Mouse (Mus musculus) liver, embryonic 14.5 days (tissue): ENCODE data around the gene Rps26. TPM values are rescaled to one million over a fixed set of nuclear protein-coding genes. Genes with fewer than 3 reads are reported as not detected.

ENCODE experiments used
- ATAC-seq: fragments of 200-750 bp; cut with Nextera tagmentation; 2 replicates; pipeline ENCODE4 v1.8.0; 2017; ENCODE audit warnings: moderate number of reproducible peaks, mild to moderate bottlenecking, moderate library complexity; ENCODE audit not compliant: insufficient read depth
- DNase-seq, 3 experiments: peaks; one replicate each; pipeline ENCODE4 v3.0.0-alpha.2; 2012 to 2013; ENCODE audit warnings: low read depth in 3 of 3, low spot score in 3 of 3
- H3K27ac ChIP-seq: fragments of 300-500 bp; sonication (generic); 2 replicates; pipeline ENCODE4 v1.5.1; 2014; ENCODE audit warnings: moderate library complexity, mild to moderate bottlenecking, control low read depth, inconsistent platforms
- H3K27me3 ChIP-seq: fragments of 300-500 bp; sonication (generic); 2 replicates; pipeline ENCODE4 v1.6.1; 2014; ENCODE audit warnings: mild to moderate bottlenecking, low read length, moderate library complexity; ENCODE audit not compliant: control insufficient read depth, insufficient read depth
- H3K36me3 ChIP-seq: fragments of 300-500 bp; sonication (generic); replicated peaks from 2 replicates; pipeline ENCODE4 v1.6.1; 2014; ENCODE audit warnings: low read depth; ENCODE audit not compliant: control insufficient read depth, insufficient read depth
- H3K4me1 ChIP-seq, 2 experiments: fragments of 200-500 bp in 1 of 2; fragments of 300-500 bp in 1 of 2; sonication (generic) in 1 of 2; replicated peaks; 2 replicates each; pipeline ENCODE4 v1.6.1; 2012 to 2014; ENCODE audit warnings: antibody characterized with exemption in 1 of 2, inconsistent platforms in 1 of 2, low read length in 1 of 2; ENCODE audit not compliant: control insufficient read depth in 2 of 2, insufficient read depth in 2 of 2
- H3K4me2 ChIP-seq: fragments of 300-500 bp; sonication (generic); 2 replicates; pipeline ENCODE4 v1.6.1; 2014; ENCODE audit warnings: low read depth, mild to moderate bottlenecking, control low read depth, moderate library complexity
- H3K4me3 ChIP-seq, 2 experiments: fragments of 200-500 bp in 1 of 2; fragments of 300-500 bp in 1 of 2; sonication (generic) in 1 of 2; 2 replicates each; pipeline ENCODE4 v1.5.1; 2012 to 2014; ENCODE audit warnings: low read depth in 2 of 2, low read length in 2 of 2, mild to moderate bottlenecking in 2 of 2, control low read depth in 1 of 2, inconsistent platforms in 1 of 2, moderate library complexity in 1 of 2; ENCODE audit not compliant: insufficient read depth in 1 of 2
- H3K9ac ChIP-seq: fragments of 300-500 bp; sonication (generic); replicated peaks from 2 replicates; pipeline ENCODE4 v1.6.1; 2014; ENCODE audit warnings: mild to moderate bottlenecking, control low read depth, moderate library complexity
- H3K9me3 ChIP-seq: fragments of 300-500 bp; sonication (generic); 2 replicates; pipeline ENCODE4 v1.6.1; 2016; ENCODE audit warnings: low read length, mixed read lengths; ENCODE audit not compliant: control insufficient read depth
- CTCF ChIP-seq: IDR thresholded peaks from 2 replicates; pipeline ENCODE4 v1.5.1; 2016; ENCODE audit warnings: antibody characterized with exemption, low read depth, control low read depth
- EP300 ChIP-seq: IDR thresholded peaks from 2 replicates; pipeline ENCODE4 v1.6.1; 2016; ENCODE audit warnings: antibody characterized with exemption, low read depth
- WGBS: fragments of 180-500 bp; shearing (Covaris S2); extraction: QIAGEN DNeasy Blood & Tissue Kit; methylation state at CpG from one replicate; pipeline ENCODE4 v1.1.7; 2014; ENCODE audit not compliant: insufficient replicate concordance; 5-methylcytosine and 5-hydroxymethylcytosine counted together
- polyA plus RNA-seq, 2 experiments: library from polyadenylated mRNA; depleted of rRNA in 1 of 2; stranded (reverse) in 1 of 2; unstranded in 1 of 2; fragments of >200 nt; fragmentation: Nextera tagmentation in 1 of 2; extraction: Ambion mirVana in 1 of 2; gene quantifications; 2 replicates each; pipeline versions ENCODE4 v1.2.1 to v1.2.3; 2012 to 2014

Gene Rps26
- polyA plus RNA-seq, 2 experiments, result 643 to 867 TPM

DNA sequence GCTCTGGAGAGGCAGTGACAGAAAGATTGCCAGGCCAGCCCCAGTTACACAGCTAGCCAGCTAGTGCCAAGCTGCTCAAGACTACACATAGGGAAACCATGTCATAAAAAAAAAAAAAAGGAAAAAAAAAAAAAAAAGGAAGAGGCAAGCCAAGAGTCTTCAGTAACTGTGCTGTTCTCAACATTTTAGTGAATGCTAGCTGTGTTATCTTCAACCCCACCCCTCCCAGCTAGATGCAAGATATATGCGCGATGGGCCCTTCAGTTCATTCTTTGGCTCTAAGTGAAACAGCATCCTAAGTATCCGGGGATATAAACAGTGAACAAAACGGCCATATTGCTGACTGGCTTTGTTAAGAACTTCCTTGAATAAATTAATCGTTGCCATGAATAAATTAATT is 33.8 kb downstream of the Rps26 start:
- no peak overlapping the region for H3K9ac ChIP-seq
- H3K4me2 ChIP-seq, result no peak overlapping the region
- no peak for TF ChIP-seq CTCF
- TF ChIP-seq EP300, result no peak
- DNase-seq, result no peak
- no peak overlapping the region for H3K27ac ChIP-seq
- H3K27me3 ChIP-seq, result peaks cover 30% of the 10 kb centered on the region
- no peaks in the 10 kb centered on the region for H3K36me3 ChIP-seq
- H3K4me1 ChIP-seq, result no peaks in the 10 kb centered on the region; a peak in 2 of 4 replicates
- H3K9me3 ChIP-seq, result no peaks in the 10 kb centered on the region
- 36% methylated on average over 5 of the region's 5 CpGs for WGBS
- H3K4me3 ChIP-seq, result no peak overlapping the region
- ATAC-seq, result no peak

DNA sequence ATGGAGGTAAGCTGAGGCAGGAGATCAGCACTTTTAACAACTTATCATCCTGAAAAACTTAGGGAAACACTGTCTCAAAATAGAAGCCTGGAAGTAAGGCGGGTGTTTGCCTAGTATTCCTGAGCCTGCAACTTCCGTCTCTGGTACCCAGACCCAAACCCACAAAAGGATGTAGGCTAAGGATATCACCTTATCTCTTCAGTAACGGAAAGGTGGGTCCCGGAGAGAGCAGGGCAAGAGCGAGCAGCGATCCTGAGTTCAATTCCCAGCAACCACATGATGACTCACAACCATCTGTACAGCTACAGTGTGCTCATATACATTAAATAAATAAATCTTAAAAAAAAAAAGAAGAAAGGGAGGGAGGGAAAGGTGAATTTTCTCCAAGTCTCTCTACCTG is 35.1 kb downstream of the Rps26 start:
- Histone ChIP-seq H3K9ac (no peak overlapping the region), H3K27me3 (peaks cover 44% of the 10 kb centered on the region), H3K4me2 (no peak overlapping the region), H3K4me1 (no peaks in the 10 kb centered on the region; a peak in 2 of 4 replicates), H3K27ac (no peak overlapping the region), H3K9me3 (no peaks in the 10 kb centered on the region), H3K4me3 (no peak overlapping the region), H3K36me3 (no peaks in the 10 kb centered on the region)
- ATAC-seq, result no peak
- WGBS, result 33% methylated on average over 6 of the region's 6 CpGs
- TF ChIP-seq EP300 (no peak), CTCF (no peak)
- no peak for DNase-seq

DNA sequence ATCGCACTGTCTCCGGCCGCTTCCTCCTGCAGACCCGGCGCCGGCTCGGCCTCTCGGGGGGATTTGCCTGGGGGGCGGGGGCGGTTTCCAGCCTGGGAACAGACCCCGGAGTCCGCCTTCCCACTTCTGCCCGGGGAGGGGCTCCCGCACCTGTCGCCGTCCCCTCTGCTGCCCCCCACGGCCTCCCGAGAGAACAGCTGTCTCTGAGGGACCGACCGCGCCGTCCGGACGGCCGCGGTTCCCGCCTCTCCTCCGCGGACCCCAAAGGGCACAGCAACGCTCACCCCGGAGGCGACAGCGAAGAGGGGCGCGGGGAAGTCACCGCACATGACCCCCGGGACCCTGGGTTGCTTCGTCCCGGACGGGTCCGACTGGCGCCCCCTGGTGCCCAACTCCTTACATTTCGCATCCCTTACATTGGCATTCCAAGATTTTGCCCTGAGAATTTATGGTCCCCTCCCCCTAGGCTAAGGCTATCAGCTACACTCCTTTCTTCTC is 36.3 kb downstream of the Rps26 start:
- under 1% methylated on average over 43 of the region's 43 CpGs for WGBS
- H3K4me1 ChIP-seq, result no peaks in the 10 kb centered on the region; a peak in 2 of 4 replicates
- no peaks in the 10 kb centered on the region for H3K9me3 ChIP-seq

DNA sequence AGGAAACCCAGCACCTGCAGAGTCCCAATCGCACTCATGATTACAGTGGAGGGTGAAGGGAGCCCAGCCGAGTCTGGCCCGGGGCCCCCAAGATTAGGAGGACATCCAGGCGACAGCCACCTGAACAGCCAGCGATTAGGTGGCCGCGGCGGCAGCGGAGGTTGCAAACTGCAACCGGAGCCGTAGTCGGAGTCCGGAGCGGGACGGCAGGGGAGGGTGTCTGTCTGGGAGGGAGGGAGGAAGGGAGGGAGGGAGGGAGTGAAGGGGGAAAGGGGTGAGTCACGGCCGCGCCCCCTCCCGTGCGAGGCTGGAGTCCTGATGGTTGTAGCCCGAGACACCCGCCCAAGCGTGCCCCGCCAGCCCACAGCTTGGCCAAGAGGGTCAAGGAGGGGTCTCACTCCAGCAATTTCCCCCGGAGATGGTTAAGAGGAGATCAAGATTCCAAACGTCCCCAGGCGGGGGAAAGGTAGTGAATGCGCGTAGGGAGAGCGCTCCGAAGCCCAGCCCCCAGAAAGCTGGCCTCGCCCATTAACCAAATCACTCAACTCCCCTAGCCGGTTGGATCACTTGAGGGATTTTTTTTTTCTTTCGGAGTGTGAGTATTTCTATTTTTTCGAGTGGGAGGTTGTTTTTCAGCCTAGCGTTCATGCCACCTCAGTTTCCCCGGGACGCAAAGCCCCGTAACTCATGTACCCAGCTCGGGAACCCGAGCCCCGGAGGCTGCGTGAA is 36.9 kb downstream of the Rps26 start, which contains the start of gene Erbb3:
Gene Erbb3, minus strand, starts transcription at position 189 of the 729 bp plus-strand sequence.
- peak within 1 kb of the TSS; percentile 54 to 58 for H3K4me3 ChIP-seq
- ATAC-seq (peak; percentile 50; the same call in 1 of the 2 replicates), DNase-seq (no peak)
- no peak within 1 kb of the TSS for H3K27ac ChIP-seq
- H3K27me3 ChIP-seq, result peaks cover 47% of the 10 kb centered on the region
- H3K9ac ChIP-seq, result no peak within 1 kb of the TSS
- H3K4me1 ChIP-seq, result no peaks in the 10 kb centered on the region; a peak in 2 of 4 replicates
- WGBS, result under 1% methylated on average over 43 of the region's 43 CpGs
- no peaks in the 10 kb centered on the region for H3K36me3 ChIP-seq
- peak within 1 kb of the TSS; percentile 80 for H3K4me2 ChIP-seq
- no peaks in the 10 kb centered on the region for H3K9me3 ChIP-seq
- TF ChIP-seq CTCF (no peak), EP300 (no peak)

More for the DNA sequence above, 36.3 kb downstream of the Rps26 start:
- no peaks in the 10 kb centered on the region for H3K36me3 ChIP-seq
- H3K27me3 ChIP-seq, result peaks cover 47% of the 10 kb centered on the region
- H3K9ac ChIP-seq, result no peak overlapping the region
- TF ChIP-seq CTCF, result peak; percentile 83
- TF ChIP-seq EP300, result no peak
- peak overlapping the region; percentile 54 to 58 for H3K4me3 ChIP-seq
- H3K27ac ChIP-seq, result no peak overlapping the region
- H3K4me2 ChIP-seq, result peak overlapping the region; percentile 80
- DNase-seq, result no peak
- ATAC-seq, result 0 out of 2 replicates have a peak, but pooled peaks have one; percentile 9

DNA sequence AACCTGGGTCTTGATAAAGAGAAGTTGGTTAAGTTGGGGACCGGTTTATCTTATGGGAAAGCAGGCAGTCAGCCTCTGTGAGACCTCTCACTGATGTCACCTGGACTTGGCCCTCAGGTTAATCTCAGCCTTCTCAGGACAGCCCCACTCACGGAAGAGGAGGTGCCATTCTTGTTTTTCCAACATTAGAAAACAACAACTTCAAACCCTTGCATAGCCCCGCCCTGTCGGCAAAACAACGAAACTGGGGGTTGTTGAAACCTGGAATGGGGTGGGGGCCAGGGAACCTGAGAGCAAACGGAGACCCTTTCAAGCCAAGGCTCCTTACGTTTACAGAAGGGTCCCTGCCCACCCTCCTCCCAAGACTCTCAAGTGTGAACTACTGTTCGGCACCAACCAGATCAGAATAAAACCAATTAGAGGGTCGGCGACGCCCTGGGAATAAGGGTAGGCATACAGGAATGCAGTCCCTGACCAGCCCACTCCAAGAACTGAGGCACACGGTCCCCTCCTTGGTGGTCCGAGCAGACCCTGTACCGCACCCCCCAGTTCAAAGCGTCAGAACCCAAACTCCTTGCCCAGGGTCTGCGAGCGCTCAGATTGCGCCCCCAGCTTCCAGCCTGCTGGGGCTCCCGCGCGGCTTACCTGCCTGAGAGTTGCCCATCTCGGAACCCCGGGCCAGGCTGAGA is 37.6 kb downstream of the Rps26 start:
- WGBS, result 3% methylated on average over 23 of the region's 23 CpGs
- Histone ChIP-seq H3K4me1 (no peaks in the 10 kb centered on the region; a peak in 2 of 4 replicates), H3K9me3 (no peaks in the 10 kb centered on the region), H3K36me3 (no peaks in the 10 kb centered on the region), H3K27ac (no peak overlapping the region), H3K4me2 (peak overlapping the region; percentile 80), H3K4me3 (peak overlapping the region; percentile 3 to 58), H3K27me3 (peaks cover 48% of the 10 kb centered on the region), H3K9ac (no peak overlapping the region)
- DNase-seq (no peak), ATAC-seq (no peak)
- TF ChIP-seq EP300 (no peak), CTCF (no peak)
